Mouse (Mus musculus) E14TG2a.4 (cell line): Measurements from ENCODE around the gene Mreg.

Experiments
- CTCF ChIP-seq: conservative IDR thresholded peaks from 2 replicates; pipeline ENCODE4 v1.5.1; 2014; ENCODE audit warnings: low read length
- NANOG ChIP-seq: IDR thresholded peaks from 2 replicates; pipeline ENCODE4 v1.6.1; 2014; ENCODE audit warnings: borderline replicate concordance, low read length, mixed read lengths

DNA sequence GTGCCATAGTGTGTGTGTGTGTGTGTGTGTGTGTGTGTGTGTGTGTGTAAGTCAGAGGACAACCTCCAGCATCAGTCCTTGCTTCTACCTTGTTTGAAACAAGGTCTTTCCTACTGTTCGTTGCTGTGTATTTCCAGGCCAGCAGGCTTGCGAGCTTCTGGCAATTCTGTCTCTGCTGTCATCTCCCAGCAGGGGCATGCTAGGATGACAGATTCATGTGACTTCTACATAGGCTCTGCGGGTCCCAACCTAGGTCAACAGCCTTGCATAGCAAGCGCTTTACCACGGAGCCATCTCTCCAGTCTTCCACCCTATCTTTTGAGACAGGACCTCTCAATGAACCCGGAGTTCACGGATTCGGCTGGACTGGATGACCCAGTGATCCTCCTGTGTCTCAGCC lies 20.7 kb downstream of the Mreg start:
- TF ChIP-seq CTCF (no peak), NANOG (no peak)
